Mouse (Mus musculus): Measurements from ENCODE around the gene Myo9a.
A peak's percentile ranks its signal among the peaks of the same experiment; 100 is the strongest.

DNA sequence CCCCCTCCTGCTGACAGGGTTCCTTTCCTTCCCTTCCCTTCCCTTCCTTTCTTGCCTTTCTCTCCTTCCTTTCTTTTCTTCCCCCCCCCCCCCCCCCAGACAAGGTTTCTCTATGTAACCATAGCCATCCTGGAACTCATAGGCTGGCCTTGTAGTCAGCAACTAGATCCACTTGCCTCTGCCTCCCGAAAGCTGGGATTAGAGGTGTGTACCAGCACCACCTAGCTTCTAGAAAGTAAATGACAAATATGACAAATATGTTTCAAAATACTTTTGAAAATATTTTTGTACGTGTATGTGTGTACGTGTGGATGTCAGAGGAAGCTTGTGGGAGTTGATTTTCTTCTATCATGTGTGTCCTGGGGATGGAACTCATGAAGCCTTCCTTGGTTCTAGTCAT is 9.8 kb downstream of the Myo9a start:
- TF ChIP-seq CTCF (IDR thresholded peaks at IDR 0.05; ENCODE audit: borderline replicate concordance, insufficient read depth, low read depth, low read length): peak; percentile 34; the same call in 1 of the 2 replicates
- no peak for TF ChIP-seq POLR2A (IDR thresholded peaks at IDR 0.05; ENCODE audit: borderline replicate concordance, insufficient read depth, low read length)

Measured in cerebellum, adult 2 months (tissue).